Comparison of ENCODE assay signal across 8 mouse cellular contexts in the genomic region with DNA sequence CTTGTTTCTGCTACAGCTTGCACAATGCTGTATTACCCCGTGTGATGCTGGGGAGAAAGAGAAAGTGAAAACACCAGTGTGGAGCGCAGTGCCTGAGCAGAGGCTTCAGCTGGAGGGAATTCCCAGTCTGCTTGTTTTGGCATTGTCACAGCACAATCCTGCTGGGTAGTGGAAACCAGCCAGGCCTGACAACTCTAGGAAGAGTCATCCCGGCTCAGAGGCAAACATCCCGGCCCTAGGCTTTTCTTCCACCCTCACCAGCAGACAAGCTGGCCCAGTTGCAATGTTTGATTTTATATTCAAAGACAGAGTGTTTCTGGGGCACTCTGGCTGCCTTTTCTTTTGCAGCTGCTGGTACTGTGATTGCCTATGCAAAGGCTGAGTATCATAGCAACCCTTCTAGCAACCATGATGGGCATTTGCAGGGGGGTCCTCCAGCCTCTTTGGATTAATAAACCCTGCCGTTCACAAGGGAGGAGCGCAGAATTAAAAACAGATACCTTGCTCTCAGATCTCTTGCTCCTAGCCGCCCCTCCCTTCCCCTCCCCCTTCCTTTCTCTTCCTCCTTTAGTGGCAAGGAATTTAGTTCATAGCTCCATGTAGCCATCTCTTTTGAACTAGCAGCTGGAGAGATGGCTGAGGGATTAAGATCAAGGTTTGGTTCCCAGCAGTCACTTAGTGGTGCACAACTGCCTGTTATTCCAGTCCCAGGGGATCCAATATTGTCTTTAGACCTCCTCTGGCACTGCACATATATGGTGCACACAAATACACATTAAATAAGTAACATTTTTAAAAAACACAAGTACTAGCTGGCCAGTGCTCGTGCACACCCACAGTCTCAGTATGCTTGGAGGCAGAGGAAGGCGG. TPM values are rescaled to one million over a fixed set of nuclear protein-coding genes. Genes with fewer than 3 reads are reported as not detected.
DNase-seq lines count a peak whose midpoint lies in the region; ATAC-seq lines count a peak whose summit lies in the region.

No protein-coding gene starts in this region.

- H3K4me1 ChIP-seq in hindbrain, embryonic 10.5 days (replicated peaks), result peaks cover 20% of the 10 kb centered on the region

- H3K27ac ChIP-seq in hindbrain, embryonic 10.5 days, result peak overlapping the region; percentile 86

- peak; percentile 75 for DNase-seq in cerebellum, adult 9-11 months
- DNase-seq in frontal cortex, postnatal 10 days (ENCODE audit: low spot score in 2 of 2), result peak; percentile 79 to 84
- peak; percentile 65 for DNase-seq in hindbrain, embryonic 10.5 days (ENCODE audit: low spot score)
- peak; percentile 88 to 89 for DNase-seq in layer of hippocampus, postnatal 10 days (ENCODE audit: low spot score in 2 of 2)
- peak; percentile 87 for DNase-seq in lung, postnatal 36 days
- DNase-seq in retina, adult 2 months (ENCODE audit: low read depth, low spot score), result peak; percentile 26
- DNase-seq in urinary bladder, postnatal 25 days (ENCODE audit: low spot score), result peak; percentile 53

- no peaks in the 10 kb centered on the region for H3K9me3 ChIP-seq in hindbrain, embryonic 10.5 days

- peak; percentile 99 for ATAC-seq in activated CD4-positive, CD25-positive, alpha-beta regulatory T cell, adult 4 months

- H3K4me3 ChIP-seq in hindbrain, embryonic 10.5 days, result peak overlapping the region; percentile 23

- no peaks in the 10 kb centered on the region for H3K27me3 ChIP-seq in hindbrain, embryonic 10.5 days (ENCODE audit: insufficient read depth, poor library complexity, severe bottlenecking)

- no peaks in the 10 kb centered on the region for H3K36me3 ChIP-seq in hindbrain, embryonic 10.5 days

- 22% methylated on average over 9 of the region's 9 CpGs for WGBS in hindbrain, embryonic 10.5 days

RNA-seq across cellular contexts. Expression of a gene that starts 33.2 kb away (rescaled TPM):
- polyA plus RNA-seq in activated CD4-positive, CD25-positive, alpha-beta regulatory T cell, adult 4 months (2017; shearing (Covaris generic)), result not detected
- 0.71 and 1.1 TPM in 2 replicates for polyA plus RNA-seq in hindbrain, embryonic 10.5 days (2016; fragmentation: Nextera tagmentation; extraction: Ambion mirVana)
- 1 to 10 TPM; 1.5 to 2.3 TPM for total RNA-seq in layer of hippocampus, postnatal 10 days (2021)

Comparison
In these comparisons a context has a peak if more than half of its experiments do, and no peak if none do; other contexts are left out.
1. Peak in every context shown above with its lines: DNase-seq, ATAC-seq, H3K4me3 ChIP-seq and H3K27ac ChIP-seq.
2. DNase-seq: peak in every context shown above with its lines; median percentile 88 in layer of hippocampus, postnatal 10 days; 87 in lung, postnatal 36 days; 82 in frontal cortex, postnatal 10 days; 75 in cerebellum, adult 9-11 months; 65 in hindbrain, embryonic 10.5 days; 53 in urinary bladder, postnatal 25 days; 26 in retina, adult 2 months.